In genomic region chr13:99724245-99724644, GRCm38 (mm10) we compare ENCODE assay signal across 13 mouse cellular contexts.
A peak's percentile ranks its signal among the peaks of the same experiment; 100 is the strongest.
DNase-seq lines count a peak whose midpoint lies in the region; ATAC-seq and TF ChIP-seq lines count a peak whose summit lies in the region.
"Had no signal": no experiment of that assay in that cellular context is flagged by ENCODE, and none has a peak within 500 bp of the region (broad histone marks: within the 10 kb centered on the region; RNA-seq: fewer than 3 reads in every experiment).

No protein-coding gene starts in this region.

- TF ChIP-seq POLR2A in thymus, adult 2 months (IDR thresholded peaks at IDR 0.05; ENCODE audit: control insufficient read depth, extremely low read depth, insufficient read depth, low read length, poor library complexity), result no peak

- H3K27me3 ChIP-seq in forebrain, postnatal 0 days (ENCODE audit: insufficient read depth, low read length), result no peaks in the 10 kb centered on the region
- H3K27me3 ChIP-seq in midbrain, embryonic 15.5 days (replicated peaks), result no peaks in the 10 kb centered on the region
- H3K27me3 ChIP-seq in thymus, adult 2 months (ENCODE audit: control insufficient read depth, insufficient read depth, low read length), result no peaks in the 10 kb centered on the region
- no peaks in the 10 kb centered on the region for H3K27me3 ChIP-seq in kidney, embryonic 16.5 days (ENCODE audit: insufficient read depth, low read length)
- H3K27me3 ChIP-seq: limb, embryonic 12.5 days had no signal

- H3K4me1 ChIP-seq in forebrain, postnatal 0 days (ENCODE audit: insufficient read depth), result no peaks in the 10 kb centered on the region
- peaks cover 17% of the 10 kb centered on the region for H3K4me1 ChIP-seq in midbrain, embryonic 15.5 days
- no peaks in the 10 kb centered on the region for H3K4me1 ChIP-seq in thymus, adult 2 months (replicated peaks; ENCODE audit: control insufficient read depth, insufficient read depth, low read length)
- peaks cover 9% of the 10 kb centered on the region for H3K4me1 ChIP-seq in kidney, embryonic 16.5 days (ENCODE audit: insufficient read depth, low read length)

- no peaks in the 10 kb centered on the region for H3K9me3 ChIP-seq in forebrain, postnatal 0 days (ENCODE audit: low read length)
- no peaks in the 10 kb centered on the region for H3K9me3 ChIP-seq in midbrain, embryonic 15.5 days
- no peaks in the 10 kb centered on the region for H3K9me3 ChIP-seq in kidney, embryonic 16.5 days (ENCODE audit: low read length)
- H3K9me3 ChIP-seq: limb, embryonic 12.5 days had no signal

- ATAC-seq in forebrain, postnatal 0 days, result peak; percentile 66; the same call in 1 of the 2 replicates
- ATAC-seq in midbrain, embryonic 15.5 days (replicated peaks), result peak; percentile 70
- ATAC-seq in kidney, embryonic 16.5 days (ENCODE audit: low FRiP score, low TSS enrichment), result no peak
- ATAC-seq: activated CD4-positive, CD25-positive, alpha-beta regulatory T cell, adult 4 months had no signal

- no peak for TF ChIP-seq CTCF in forebrain, postnatal 0 days (IDR thresholded peaks at IDR 0.05; ENCODE audit: low read depth)
- no peak for TF ChIP-seq CTCF in thymus, adult 2 months (IDR thresholded peaks at IDR 0.05; ENCODE audit: borderline replicate concordance, control insufficient read depth, extremely low read depth, insufficient read depth, low read length, poor library complexity)

- 29% methylated on average over 7 of the region's 7 CpGs for WGBS in forebrain, postnatal 0 days
- WGBS in midbrain, embryonic 15.5 days, result 25% methylated on average over 7 of the region's 7 CpGs
- WGBS in thymus, adult 2 months, result 81% methylated on average over 7 of the region's 7 CpGs
- WGBS in kidney, embryonic 16.5 days, result 48% methylated on average over 7 of the region's 7 CpGs

- DNase-seq in heart, adult 11 months, result peak; percentile 59
- DNase-seq in heart, postnatal 25 days (ENCODE audit: low spot score), result no peak
- peak; percentile 37 for DNase-seq in brain, adult 2 months (ENCODE audit: low read depth, low spot score)
- DNase-seq in forebrain, postnatal 0 days, result peak; percentile 38
- DNase-seq in thymus, adult 2 months, result no peak
- no peak for DNase-seq in c-Kit-positive CD71-positive TER-119-positive erythroid progenitor cells, embryonic 14.5 days (ENCODE audit: low spot score)
- DNase-seq: cerebellum, postnatal 25 days; layer of hippocampus, adult 9-11 months; lung, embryonic 14.5 days had no signal

- H3K4me3 ChIP-seq in forebrain, postnatal 0 days (ENCODE audit: low read depth, low read length), result no peak overlapping the region
- no peak overlapping the region for H3K4me3 ChIP-seq in midbrain, embryonic 15.5 days
- no peak overlapping the region for H3K4me3 ChIP-seq in thymus, adult 2 months (ENCODE audit: control insufficient read depth, insufficient read depth, low read length)
- no peak overlapping the region for H3K4me3 ChIP-seq in kidney, embryonic 16.5 days (ENCODE audit: low read length)
- H3K4me3 ChIP-seq: limb, embryonic 12.5 days had no signal

- H3K27ac ChIP-seq in forebrain, postnatal 0 days (ENCODE audit: low read depth, low read length), result no peak overlapping the region
- H3K27ac ChIP-seq in midbrain, embryonic 15.5 days, result peak overlapping the region; percentile 60
- no peak overlapping the region for H3K27ac ChIP-seq in thymus, adult 2 months (ENCODE audit: control insufficient read depth, insufficient read depth, low read length)
- no peak overlapping the region for H3K27ac ChIP-seq in kidney, embryonic 16.5 days (ENCODE audit: low read length)
- H3K27ac ChIP-seq: limb, embryonic 12.5 days had no signal

- no peak overlapping the region for H3K4me2 ChIP-seq in forebrain, postnatal 0 days (ENCODE audit: low read depth)
- peak overlapping the region; percentile 15 for H3K4me2 ChIP-seq in midbrain, embryonic 15.5 days
- H3K4me2 ChIP-seq in kidney, embryonic 16.5 days (replicated peaks; ENCODE audit: low read depth, low read length), result no peak overlapping the region
- H3K4me2 ChIP-seq: limb, embryonic 12.5 days; lung, embryonic 14.5 days had no signal

- no peak overlapping the region for H3K9ac ChIP-seq in forebrain, postnatal 0 days
- no peak overlapping the region for H3K9ac ChIP-seq in midbrain, embryonic 15.5 days
- no peak overlapping the region for H3K9ac ChIP-seq in kidney, embryonic 16.5 days (replicated peaks; ENCODE audit: low read length)
- H3K9ac ChIP-seq: limb, embryonic 12.5 days; lung, embryonic 14.5 days had no signal

- no peaks in the 10 kb centered on the region for H3K36me3 ChIP-seq in forebrain, postnatal 0 days (ENCODE audit: insufficient read depth)
- H3K36me3 ChIP-seq in midbrain, embryonic 15.5 days (replicated peaks), result no peaks in the 10 kb centered on the region
- no peaks in the 10 kb centered on the region for H3K36me3 ChIP-seq in thymus, adult 2 months (ENCODE audit: control insufficient read depth, insufficient read depth, low read length)
- no peaks in the 10 kb centered on the region for H3K36me3 ChIP-seq in kidney, embryonic 16.5 days (ENCODE audit: insufficient read depth, low read length)
- H3K36me3 ChIP-seq: limb, embryonic 12.5 days had no signal

- intact Hi-C loops in heart, postnatal 25 days (cut with DNase I), result no loop called here

Comparison
In these comparisons a context has a peak if more than half of its experiments do, and no peak if none do; other contexts are left out.
1. DNase-seq: peak in heart, adult 11 months (single experiment), brain, adult 2 months (single experiment) and forebrain, postnatal 0 days (single experiment); none in heart, postnatal 25 days (single experiment), thymus, adult 2 months (single experiment) and c-Kit-positive CD71-positive TER-119-positive erythroid progenitor cells, embryonic 14.5 days (single experiment).